Mouse (Mus musculus): ENCODE results near the gene Dmxl2.

The Dmxl2 gene

DNA sequence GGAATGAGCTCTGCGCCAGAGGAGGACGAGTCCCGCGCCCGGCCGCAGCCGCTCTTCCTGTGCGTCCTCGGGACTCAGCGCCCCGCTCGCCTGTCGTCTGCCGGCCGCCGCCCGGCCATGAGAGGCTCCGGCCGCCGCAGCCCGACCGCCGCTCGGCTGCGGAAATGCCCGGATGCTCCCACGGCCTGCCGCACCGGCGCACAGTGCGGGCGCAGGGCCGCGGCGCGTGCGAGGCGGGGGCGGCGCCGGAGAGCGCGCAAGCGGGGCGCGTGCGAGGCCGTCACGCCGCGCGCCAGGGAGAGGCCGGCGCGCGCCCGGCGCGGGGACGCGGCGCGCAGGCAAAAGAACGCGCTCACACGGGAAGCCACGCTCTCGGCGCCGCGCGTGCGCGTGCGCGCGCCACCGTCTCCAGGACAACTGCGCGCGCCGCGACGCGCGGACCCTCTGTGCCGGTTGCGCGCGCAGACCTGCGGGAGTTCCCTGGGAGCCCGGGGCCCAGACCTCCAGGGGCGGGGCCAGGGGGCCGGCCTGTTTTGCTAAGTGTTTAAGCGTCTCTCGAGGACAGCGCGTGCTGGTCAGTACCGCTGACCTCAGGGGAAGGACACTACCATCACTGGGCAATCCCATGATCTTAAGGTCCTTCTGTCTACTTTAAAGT, at the start of gene Dmxl2:
Gene Dmxl2, minus strand, starts transcription at position 174 of the 658 bp plus-strand sequence.
- in situ Hi-C loops (cut with MboI) = no loop called here

DNA sequence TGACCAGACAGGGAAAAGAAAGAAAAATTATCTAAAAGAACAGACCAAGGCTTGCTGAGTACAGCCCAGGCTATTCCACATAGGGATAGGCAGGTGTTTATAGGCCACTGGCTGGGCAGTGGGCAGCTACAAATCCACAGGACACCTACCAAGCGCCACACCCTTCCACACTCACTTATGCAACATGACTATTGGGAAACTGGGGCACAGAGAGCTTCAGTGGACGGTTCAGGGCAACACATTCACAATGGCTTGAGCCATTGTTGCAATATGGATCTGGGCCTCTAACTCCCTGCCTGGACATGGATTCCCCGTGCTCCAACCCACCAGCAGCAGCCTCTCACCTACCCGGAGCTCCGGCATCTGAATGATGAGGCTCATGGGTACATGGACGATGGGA, 48.0 kb upstream of the Dmxl2 start:
- in situ Hi-C loops (cut with MboI) = no loop called here

DNA sequence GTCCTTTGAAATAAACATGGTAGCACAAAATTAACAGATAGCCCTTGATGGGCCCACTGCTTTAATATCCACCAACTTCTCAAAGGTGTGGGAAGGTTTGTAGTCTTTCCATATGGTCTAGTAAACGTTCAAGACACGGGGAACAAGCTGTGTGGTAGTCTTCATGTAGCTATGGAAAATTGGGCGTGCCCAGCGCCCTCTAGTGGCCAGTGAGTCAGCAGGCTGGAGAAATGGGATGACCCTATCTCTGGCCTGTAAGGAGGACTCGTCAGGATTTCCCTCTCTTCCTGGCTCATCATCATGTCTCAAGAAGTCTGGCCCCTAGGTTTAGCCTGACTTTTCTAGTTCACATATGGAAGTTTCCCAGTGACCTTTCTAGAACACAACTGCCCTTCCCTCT, 46.1 kb upstream of the Dmxl2 start:
- in situ Hi-C loops (cut with MboI) = no loop called here

DNA sequence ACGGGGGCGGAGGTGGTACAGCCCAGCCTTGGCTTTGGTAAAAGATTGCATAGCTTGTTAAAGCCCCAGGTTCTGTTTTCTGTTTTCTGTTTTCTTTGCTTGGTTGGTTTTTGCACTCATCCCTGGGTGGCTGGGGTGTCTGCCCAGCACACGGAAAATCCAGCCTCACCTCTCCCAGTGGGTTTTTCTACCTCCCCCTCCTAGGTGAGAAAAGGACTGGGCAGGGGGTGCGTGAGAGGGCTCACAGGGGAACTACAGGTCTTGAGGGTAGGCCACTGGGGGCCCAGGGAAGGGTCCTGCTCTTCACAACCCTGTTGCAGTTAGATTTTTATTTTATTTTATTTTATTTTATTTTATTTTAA, 43.5 kb upstream of the Dmxl2 start:
- in situ Hi-C loops (cut with MboI) = no loop called here

DNA sequence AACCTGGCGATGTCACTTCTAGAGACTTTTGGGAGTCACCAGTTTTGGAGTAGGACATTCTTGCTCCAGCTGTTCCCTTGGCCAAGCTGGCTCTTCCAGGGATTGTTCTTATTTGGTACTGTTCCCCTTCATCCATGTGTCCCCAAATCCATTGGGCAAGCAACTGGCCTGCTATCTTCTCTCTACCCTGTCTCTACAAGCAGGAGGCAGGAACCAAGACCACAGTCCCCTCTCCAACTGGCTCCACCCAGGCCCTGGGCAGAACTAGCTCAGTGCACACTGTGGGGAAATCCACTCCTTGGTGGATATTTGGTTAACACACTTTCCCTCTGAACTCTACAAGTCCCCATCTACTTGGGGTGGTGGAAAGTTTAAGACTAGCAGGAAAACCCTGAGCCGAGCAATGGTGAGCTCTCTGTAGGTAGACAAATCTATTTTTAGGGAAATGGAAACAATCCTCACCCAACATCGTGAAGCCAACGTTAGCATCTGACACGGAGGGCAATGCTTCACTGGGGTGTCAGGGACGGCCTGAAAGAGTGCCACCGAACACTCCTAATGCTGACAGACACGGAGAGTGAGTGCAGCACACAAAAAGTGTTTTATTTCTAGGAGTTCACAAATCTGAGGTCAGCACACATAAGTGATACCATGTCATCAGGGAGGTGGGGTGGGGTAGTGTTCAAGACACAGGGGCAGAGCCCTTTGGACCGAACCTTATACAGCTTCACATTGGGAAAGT, 43.0 kb upstream of the Dmxl2 start:
- in situ Hi-C loops (cut with MboI) = no loop called here

DNA sequence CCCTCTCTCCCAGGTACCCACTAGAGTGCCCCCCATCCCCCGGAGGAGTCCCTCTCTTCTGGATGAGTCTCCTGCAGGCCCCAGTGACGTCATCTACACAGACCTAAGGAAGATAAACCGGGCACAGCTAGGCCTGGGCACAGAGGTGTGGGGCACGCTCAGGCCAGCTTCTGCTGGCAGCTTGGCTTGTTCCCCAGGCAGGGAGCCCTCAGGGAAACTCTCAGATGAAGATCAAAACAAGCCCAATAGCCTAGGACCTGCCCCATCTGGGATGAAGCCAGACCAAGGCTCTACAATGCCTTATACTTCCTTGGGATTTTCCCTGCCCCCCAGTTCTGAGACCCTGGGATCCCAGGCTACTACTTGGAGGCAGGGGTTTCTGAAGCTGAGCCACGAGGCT, 39.4 kb upstream of the Dmxl2 start:
- in situ Hi-C loops (cut with MboI) = no loop called here

DNA sequence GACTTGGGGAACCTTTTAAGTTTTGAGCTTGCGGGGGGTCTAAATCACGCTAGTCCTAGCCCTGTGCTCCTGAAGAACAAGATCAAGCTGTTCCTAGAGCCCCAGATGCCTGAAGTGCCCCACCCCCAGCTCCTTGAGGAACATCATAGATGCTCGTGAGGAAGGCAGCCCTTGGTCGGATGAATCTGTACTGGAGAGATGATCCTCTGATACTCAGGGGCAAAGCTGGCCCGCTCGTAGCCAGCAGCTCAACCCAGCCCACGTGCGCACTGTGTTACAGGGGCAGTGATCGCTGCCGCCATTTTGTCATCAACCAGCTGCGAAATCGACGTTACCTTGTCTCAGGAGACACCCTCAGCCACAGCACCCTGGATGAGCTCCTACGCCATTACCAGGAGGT, 37.3 kb upstream of the Dmxl2 start, which contains the start of gene Sh2d7:
Gene Sh2d7, plus strand, starts transcription at position 301 of the 400 bp plus-strand sequence.
- in situ Hi-C loops (cut with MboI) = no loop called here

DNA sequence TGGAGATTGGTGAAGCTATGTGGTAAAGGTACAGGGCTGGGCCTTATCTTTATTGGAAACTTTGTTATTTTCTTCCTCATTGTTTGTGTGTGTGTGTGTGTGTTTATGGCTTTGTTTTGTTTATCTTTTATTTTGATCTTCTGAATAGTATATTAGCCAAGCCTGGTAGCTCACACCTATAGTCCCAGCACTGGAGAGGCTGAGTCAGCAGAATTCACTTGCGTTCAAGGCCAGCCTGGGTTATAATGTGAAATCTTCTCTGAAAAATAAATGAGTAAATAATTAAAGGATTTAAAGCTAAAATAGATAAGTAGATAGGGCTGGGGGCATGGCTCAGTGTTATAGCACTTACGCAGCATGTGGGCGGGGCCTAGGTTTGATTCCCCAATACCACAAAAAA, 36.8 kb upstream of the Dmxl2 start:
- in situ Hi-C loops (cut with MboI) = no loop called here

DNA sequence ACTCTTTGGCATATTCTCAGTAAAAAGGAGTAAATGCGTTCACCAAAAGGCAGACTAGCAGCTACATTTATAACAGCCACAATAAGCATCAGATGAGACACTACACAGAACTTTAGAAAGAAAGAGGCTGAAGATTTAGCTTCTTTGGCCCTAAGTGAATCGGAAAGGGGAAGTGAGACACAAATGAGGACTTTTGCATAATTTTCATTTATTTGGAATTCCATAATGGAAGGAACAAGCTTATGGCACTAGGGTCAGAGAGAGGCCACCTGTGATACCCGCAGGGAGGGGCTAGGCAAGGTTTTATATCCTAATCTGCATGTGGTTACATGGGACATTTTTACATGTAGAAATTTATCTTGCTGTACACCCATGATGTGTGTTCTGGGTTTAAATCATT, 36.1 kb upstream of the Dmxl2 start:
- in situ Hi-C loops (cut with MboI) = no loop called here

DNA sequence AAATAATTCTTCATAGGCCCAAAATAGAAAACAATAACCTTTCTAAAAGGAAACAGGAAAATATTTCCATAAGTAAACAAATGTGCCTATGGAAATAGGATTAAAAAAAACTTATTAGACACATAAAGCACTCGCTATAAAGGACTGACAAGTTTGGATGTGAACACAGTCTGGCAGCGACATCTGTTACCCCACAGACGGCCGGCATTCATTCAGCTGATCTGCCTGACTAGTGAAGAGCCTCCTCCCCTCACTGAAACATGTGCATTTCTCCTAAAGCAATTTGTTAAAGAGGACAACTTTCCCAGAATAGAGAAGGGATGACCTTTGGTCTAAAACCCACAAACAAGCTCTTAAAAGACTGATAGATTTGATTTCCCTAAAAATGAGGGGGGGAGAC, 35.6 kb upstream of the Dmxl2 start:
- in situ Hi-C loops (cut with MboI) = no loop called here

DNA sequence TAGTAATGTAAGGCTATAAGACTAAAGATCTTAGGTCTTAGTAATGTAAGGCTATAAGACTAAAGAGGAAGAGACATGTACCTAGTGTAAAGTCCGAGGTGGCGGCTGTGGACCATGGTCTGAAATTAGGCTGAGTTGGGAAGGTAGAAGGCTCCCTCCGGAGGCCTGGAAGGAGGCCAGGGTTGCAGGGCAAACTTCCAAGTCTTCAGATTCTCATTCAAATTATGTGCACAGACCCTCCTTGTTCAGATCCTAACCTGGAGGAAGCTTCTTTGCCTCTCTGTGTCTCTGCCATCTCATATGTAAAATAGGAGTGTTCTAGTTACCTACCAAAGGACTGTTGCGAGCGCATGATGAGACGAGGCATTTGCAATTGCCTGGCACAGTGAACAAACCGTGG, 34.8 kb upstream of the Dmxl2 start:
- in situ Hi-C loops (cut with MboI) = no loop called here

DNA sequence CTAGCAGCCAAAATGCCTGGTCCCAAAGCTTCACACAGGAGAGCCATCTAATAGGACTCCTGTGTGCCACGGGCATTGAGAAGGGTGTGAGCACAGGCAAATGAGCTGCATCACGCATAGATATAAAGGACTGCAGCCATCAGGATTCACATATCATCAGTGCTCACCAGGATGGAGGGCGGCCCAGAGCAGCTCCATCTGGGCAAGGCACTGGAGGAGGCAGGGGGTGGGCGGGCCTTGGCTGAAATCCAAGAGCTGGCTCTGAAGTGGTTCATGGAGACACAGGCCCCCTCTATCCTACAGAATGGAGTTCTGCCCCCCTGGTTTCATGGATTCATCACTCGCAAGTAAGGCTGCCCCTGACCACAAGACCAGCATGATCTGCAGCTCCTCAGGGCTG, 32.5 kb upstream of the Dmxl2 start:
- in situ Hi-C loops (cut with MboI) = no loop called here

DNA sequence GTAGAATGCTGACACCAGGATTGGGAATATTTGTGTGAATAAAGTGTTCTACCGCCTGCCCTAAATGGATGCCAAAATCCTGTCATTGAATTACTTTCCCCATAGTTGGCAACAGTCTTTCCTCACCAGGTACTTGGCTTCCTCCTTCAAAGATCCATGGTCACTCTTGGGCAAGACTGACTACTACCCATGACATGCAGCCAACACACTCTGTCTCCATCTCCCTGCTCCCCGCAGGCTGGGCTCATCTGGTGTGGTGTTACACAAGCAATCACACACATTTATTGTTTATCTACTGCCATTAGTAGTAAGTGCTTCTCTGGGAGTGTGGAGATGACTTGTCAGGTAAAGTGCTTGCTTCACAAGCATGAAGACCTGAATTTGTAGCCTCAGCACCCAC, 31.5 kb upstream of the Dmxl2 start:
- in situ Hi-C loops (cut with MboI) = no loop called here

DNA sequence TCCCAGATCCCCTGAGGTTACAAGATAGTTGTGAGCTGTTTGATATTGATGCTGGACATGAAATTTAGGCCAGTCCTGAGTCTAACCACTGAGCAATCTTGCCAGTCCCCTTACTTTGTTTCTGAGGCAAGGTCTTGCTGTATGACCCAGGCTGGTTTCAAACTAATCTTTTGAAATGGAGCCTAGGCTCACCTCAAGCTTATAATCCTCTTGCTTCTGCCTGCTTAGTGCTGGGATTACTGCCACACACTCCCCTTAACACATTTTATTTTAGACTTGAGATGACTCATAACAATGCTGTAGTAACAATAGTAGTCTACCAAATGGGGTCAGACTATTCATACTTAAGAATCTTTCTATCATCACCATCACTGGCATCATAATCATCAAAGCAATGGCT, 30.0 kb upstream of the Dmxl2 start:
- in situ Hi-C loops (cut with MboI) = no loop called here

DNA sequence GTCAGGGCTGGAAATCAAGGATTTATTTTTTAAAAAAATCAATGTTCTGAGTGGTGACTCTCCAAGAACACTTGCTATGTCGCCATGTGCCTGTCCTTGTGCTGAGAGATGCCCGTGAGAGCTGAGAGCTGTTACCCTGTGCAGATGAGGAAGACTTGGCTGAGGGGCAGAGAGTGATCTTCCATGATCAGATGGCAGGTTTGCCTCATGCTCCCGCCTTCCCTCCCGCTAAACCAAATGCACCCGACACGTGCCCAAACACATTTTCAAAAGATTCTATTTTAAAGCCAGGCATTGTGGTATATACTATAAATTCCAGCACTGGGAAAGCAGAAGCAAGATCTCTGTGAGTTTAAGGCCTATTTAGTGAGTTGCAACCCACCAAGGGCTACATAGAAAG, 29.4 kb upstream of the Dmxl2 start:
- in situ Hi-C loops (cut with MboI) = no loop called here

DNA sequence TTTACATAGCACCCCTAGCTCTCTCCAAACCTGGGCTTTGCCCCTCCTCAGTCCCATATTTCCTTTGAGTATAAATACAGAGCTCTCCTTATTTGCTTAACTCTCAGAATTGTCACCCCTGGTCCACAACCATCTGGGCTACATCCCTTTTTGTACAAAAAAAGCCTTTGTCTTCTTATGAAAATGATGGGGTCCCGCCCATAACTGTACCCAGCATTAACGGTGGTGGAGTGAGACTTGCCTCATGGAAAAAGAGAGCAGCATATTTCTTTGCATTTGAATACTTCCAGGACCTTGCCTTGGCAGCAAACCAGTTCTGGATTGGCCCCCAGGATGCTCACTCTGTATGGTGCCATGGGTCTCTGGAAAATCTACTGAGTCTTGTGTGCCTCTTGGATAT, 28.5 kb upstream of the Dmxl2 start:
- in situ Hi-C loops (cut with MboI) = no loop called here

DNA sequence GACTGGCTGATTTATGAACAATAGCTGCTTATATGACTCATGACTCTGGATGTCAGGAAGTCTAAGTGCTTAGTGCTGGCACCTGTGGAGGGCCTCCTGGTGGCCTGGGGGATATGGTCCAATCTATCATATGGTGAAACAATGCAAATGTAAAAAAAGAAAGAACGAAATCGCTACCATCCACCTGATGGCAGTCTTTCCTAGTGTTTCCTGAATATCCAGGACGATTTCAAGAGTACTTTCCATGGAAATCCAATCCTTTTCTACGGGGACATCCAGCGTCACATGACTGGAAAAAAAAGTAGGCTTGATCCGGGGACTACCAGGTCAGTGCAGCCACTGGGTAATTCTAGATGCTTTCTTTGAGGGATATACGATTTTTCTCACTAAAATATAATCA, 26.3 kb upstream of the Dmxl2 start:
- in situ Hi-C loops (cut with MboI) = no loop called here

DNA sequence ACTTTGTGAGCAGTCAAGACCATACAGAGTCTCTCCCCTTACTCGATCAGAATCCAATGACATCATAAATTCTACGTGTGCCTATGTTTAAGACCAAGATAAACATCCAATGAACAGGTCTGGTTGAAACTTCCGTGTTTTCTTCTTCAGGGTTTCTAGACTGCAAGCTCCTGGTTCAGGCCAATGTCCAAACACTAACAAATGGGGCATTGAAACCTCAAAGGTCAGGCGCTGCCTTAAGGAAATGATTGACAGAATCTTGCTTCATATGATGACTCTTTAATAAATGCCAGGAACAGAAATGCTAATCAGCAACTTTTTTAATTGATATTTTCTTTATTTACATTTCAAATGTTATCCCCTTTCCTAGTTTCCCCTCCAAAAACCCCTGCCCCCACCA, 18.9 kb upstream of the Dmxl2 start:
- in situ Hi-C loops (cut with MboI) = no loop called here

DNA sequence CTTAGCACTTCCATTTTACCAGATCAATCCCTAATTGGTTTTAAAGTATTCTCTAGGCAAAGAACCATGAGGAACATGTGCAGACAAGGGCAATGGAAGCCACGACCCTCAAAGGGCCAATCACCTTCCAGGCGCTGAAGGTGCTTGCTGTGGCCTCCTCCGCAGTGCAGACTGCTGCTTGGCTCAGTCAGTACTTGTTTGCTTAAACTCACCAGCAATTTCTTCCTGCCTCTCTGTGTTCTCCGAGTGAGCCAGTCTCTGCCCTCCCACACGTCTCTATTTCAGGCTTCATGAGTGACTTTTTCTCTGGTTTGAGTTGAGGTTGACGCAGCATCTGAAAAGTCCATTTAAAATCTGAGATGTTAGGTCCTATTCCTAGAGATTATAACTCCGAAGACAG, 17.5 kb upstream of the Dmxl2 start:
- in situ Hi-C loops (cut with MboI) = no loop called here

DNA sequence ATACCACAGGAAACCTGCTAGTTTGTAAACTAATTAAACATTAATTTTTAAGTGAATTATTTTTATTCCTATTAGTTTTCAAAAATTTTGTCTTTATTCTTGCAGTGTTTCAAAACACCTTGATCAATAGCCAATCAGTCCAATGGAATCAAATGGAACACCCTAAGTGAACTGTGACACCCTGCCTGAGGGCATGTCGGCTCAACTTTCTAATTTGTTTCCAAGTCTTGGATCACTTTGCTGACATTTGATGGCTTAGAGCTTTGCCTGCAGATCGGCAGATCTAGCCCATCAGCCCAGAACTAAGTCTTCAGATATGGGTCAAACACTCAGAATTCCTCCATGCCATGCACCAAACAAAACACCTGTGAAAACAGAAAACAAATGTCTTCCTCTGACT, 14.6 kb upstream of the Dmxl2 start:
- in situ Hi-C loops (cut with MboI) = no loop called here

DNA sequence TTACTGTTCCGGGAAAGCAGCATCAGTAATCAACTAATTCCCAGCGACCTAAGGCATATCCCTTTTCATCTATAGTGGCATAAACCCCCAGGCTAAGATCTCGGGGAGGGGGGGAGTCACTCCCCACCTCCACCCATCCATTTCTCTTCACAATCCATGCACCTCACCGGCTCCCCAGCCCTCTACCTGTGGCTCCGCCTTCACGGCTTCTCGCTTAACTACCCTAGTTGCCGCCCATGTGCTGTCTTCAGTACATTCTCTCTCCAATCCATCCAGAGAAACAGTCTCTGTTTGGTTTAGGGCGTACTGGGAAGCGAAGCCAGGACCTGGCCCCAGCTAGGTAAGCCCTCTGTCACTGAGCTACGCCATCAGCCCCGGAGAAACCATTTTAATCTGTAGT, 1.4 kb upstream of the Dmxl2 start:
- in situ Hi-C loops (cut with MboI) = no loop called here

DNA sequence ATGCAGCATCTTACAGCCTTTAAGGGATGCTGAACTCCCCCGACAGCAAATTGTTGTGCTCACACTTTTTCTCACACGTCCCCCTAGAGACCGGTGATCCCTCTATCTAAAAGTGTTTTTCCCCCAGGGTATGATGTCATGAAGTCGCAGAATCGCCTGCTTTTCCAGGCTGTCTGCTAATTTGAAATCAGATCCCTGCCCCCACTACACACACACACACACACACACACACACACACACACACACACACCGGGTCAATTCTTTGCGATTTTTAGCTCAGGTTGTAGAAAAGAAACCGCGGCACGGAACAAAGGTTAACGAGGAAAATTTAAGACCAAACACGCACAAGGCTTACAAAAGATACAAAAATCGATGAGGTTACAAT, 677 bp upstream of the Dmxl2 start:
- in situ Hi-C loops (cut with MboI) = no loop called here

DNA sequence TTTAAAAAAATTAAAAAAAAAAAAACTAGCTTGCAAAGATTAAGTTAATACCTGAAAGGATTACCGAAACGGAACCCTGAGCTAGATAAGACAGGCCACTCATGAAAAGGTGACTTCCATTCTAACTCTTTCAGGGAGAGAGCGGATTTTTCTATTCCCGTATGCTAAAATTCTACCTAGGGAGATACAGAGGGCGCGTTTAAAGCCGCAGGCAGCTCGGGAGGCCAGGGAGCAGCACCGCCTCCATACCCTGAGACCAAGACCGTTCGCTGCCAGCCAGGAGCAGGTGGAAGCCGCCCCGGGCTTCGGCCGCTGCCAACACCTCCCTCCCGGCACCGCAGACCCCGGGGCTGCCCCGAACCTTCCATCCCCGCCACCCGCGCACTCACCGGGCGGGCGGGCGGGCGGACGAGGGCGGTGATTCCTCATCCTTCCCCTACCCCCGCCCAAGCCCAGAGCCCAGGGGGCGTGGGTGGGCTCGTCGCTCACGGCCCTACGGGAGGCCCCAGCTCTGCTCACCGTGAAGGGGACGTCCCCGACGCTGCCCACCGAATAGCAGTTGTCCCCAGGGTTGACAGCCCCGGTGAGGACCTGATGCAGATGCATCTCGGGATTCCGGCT, 484 bp downstream of the Dmxl2 start:
- in situ Hi-C loops (cut with MboI) = no loop called here

DNA sequence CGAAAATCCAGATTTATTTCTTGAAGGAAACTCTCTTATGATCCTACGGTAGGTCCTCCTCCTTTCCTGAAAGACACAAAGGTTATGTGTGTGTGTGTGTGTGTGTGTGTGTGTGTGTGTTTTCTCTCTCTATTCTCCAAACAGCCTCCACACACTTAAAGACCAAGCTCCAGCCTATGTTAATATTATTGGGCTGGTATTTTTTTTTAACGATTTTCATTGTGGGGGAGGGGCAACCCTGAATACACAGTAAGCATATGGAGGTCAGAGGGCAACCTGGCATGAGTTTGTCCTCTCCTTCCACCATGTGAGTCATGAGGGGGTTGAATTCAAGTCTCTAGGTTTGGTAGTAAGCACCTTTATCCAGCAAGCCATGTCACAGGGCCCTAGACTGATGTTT, 1.6 kb downstream of the Dmxl2 start:
- in situ Hi-C loops (cut with MboI) = no loop called here
